Mouse (Mus musculus): ENCODE results near the gene Stap2.

DNA sequence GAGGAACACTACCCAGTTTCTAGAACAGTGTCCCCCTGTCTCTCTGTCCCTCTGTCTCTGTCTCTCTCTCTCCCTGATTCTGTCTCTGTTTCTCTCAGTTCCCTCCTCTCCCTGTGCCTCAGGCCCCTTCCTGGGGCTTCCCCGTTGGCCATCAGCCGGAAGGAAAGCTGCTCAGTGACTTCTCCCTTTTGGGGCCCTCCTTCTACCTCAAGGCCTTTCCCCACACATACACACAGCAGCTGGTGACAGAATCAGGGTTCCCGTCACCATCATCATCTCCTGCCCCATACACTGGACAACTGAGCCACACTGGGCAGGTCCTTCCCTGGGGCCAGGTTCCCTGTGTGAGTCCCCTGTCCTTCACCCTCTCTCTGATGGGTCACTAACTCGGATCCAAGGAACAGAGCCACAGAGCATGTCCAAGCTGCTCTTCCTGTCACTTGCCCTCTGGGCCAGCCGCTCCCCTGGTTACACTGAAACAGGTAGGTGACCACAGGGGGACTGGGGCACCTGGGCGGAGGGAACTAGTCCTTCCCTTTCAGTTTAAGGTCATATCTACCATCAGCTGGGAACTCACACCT lies 52.8 kb downstream of the Stap2 start, which contains the start of gene Ebi3:
- TF ChIP-seq CTCF (IDR thresholded peaks at IDR 0.05; ENCODE audit: control insufficient read depth, insufficient read depth, insufficient replicate concordance, low read depth, low read length) (no peak), POLR2A (IDR thresholded peaks at IDR 0.05; ENCODE audit: control insufficient read depth, low read depth, low read length) (no peak)

All from testis, adult 2 months (tissue).